Comparison of ENCODE assay signal across 9 mouse cellular contexts in genomic region chr3:154328721-154329322, GRCm38 (mm10). TPM values are rescaled to one million over a fixed set of nuclear protein-coding genes. Genes with fewer than 3 reads are reported as not detected.
DNase-seq lines count a peak whose midpoint lies in the region; ATAC-seq lines count a peak whose summit lies in the region.
"Had no signal": no experiment of that assay in that cellular context is flagged by ENCODE, and none has a peak within 500 bp of the region (broad histone marks: within the 10 kb centered on the region; RNA-seq: fewer than 3 reads in every experiment).

No protein-coding gene starts in this region.

- ATAC-seq in kidney, embryonic 15.5 days (replicated peaks; ENCODE audit: low FRiP score): no peak
- ATAC-seq in embryonic facial prominence, embryonic 11.5 days (replicated peaks; ENCODE audit: insufficient number of reproducible peaks, low FRiP score, low TSS enrichment, low read depth): no peak
- ATAC-seq in intestine, embryonic 15.5 days: no peak
- ATAC-seq in neural tube, embryonic 13.5 days (ENCODE audit: low read depth): no peak
- ATAC-seq in erythroid progenitor cell, adult 5-6 weeks (replicated peaks; ENCODE audit: low FRiP score, poor library complexity, severe bottlenecking): no peak

- H3K36me3 ChIP-seq in kidney, embryonic 15.5 days: no peaks in the 10 kb centered on the region
- no peaks in the 10 kb centered on the region for H3K36me3 ChIP-seq in embryonic facial prominence, embryonic 11.5 days (replicated peaks; ENCODE audit: control insufficient read depth, insufficient read depth, low read depth, low read length)
- H3K36me3 ChIP-seq in intestine, embryonic 15.5 days: no peaks in the 10 kb centered on the region
- H3K36me3 ChIP-seq in neural tube, embryonic 13.5 days: no peaks in the 10 kb centered on the region

- no peak overlapping the region for H3K27ac ChIP-seq in kidney, embryonic 15.5 days
- peak overlapping the region; percentile 91 for H3K27ac ChIP-seq in embryonic facial prominence, embryonic 11.5 days (replicated peaks; ENCODE audit: low read depth, low read length)
- H3K27ac ChIP-seq in intestine, embryonic 15.5 days: no peak overlapping the region
- H3K27ac ChIP-seq in neural tube, embryonic 13.5 days (replicated peaks): no peak overlapping the region

- H3K9me3 ChIP-seq in kidney, embryonic 15.5 days (replicated peaks): no peaks in the 10 kb centered on the region
- no peaks in the 10 kb centered on the region for H3K9me3 ChIP-seq in embryonic facial prominence, embryonic 11.5 days (replicated peaks; ENCODE audit: control insufficient read depth, low read length)
- H3K9me3 ChIP-seq in intestine, embryonic 15.5 days: no peaks in the 10 kb centered on the region
- H3K9me3 ChIP-seq in neural tube, embryonic 13.5 days: no peaks in the 10 kb centered on the region

- WGBS in kidney, embryonic 15.5 days: 1% methylated on average over 22 of the region's 22 CpGs
- WGBS in embryonic facial prominence, embryonic 11.5 days: under 1% methylated on average over 22 of the region's 22 CpGs
- WGBS in intestine, embryonic 15.5 days: under 1% methylated on average over 22 of the region's 22 CpGs
- under 1% methylated on average over 22 of the region's 22 CpGs for WGBS in neural tube, embryonic 13.5 days

- DNase-seq in kidney, postnatal 25 days: no peak
- DNase-seq in embryonic facial prominence, embryonic 11.5 days (ENCODE audit: low spot score): peak; percentile 52
- DNase-seq in cerebellum, adult 18-20 months: no peak
- DNase-seq in thymus, postnatal 10 days (ENCODE audit: low spot score in 2 of 2): no peak

- peak overlapping the region; percentile 73 for H3K4me2 ChIP-seq in kidney, embryonic 15.5 days
- H3K4me2 ChIP-seq in embryonic facial prominence, embryonic 11.5 days (ENCODE audit: low read depth, low read length): peak overlapping the region; percentile 81
- peak overlapping the region; percentile 74 for H3K4me2 ChIP-seq in intestine, embryonic 15.5 days (replicated peaks)
- H3K4me2 ChIP-seq in neural tube, embryonic 13.5 days: peak overlapping the region; percentile 67

- peak overlapping the region; percentile 44 for H3K4me3 ChIP-seq in kidney, embryonic 15.5 days (replicated peaks)
- peak overlapping the region; percentile 67 for H3K4me3 ChIP-seq in embryonic facial prominence, embryonic 11.5 days (ENCODE audit: low read depth, low read length)
- peak overlapping the region; percentile 40 for H3K4me3 ChIP-seq in intestine, embryonic 15.5 days (replicated peaks)
- peak overlapping the region; percentile 39 for H3K4me3 ChIP-seq in neural tube, embryonic 13.5 days

- H3K27me3 ChIP-seq in kidney, embryonic 15.5 days: peaks cover 98% of the 10 kb centered on the region
- peaks cover 19% of the 10 kb centered on the region for H3K27me3 ChIP-seq in embryonic facial prominence, embryonic 11.5 days (ENCODE audit: control insufficient read depth, insufficient read depth, low read length)
- H3K27me3 ChIP-seq in intestine, embryonic 15.5 days (replicated peaks): peaks cover 69% of the 10 kb centered on the region
- H3K27me3 ChIP-seq in neural tube, embryonic 13.5 days: peaks cover 98% of the 10 kb centered on the region

- peaks cover 38% of the 10 kb centered on the region for H3K4me1 ChIP-seq in kidney, embryonic 15.5 days
- H3K4me1 ChIP-seq in embryonic facial prominence, embryonic 11.5 days (ENCODE audit: control insufficient read depth, insufficient read depth, low read length): peaks cover 8% of the 10 kb centered on the region
- peaks cover 18% of the 10 kb centered on the region for H3K4me1 ChIP-seq in intestine, embryonic 15.5 days (replicated peaks)
- H3K4me1 ChIP-seq in neural tube, embryonic 13.5 days (replicated peaks): peaks cover 33% of the 10 kb centered on the region

- H3K9ac ChIP-seq in kidney, embryonic 15.5 days: no peak overlapping the region
- H3K9ac ChIP-seq in embryonic facial prominence, embryonic 11.5 days (replicated peaks; ENCODE audit: low read length): peak overlapping the region; percentile 84
- peak overlapping the region; percentile 17; the same call in 1 of the 2 replicates for H3K9ac ChIP-seq in intestine, embryonic 15.5 days
- H3K9ac ChIP-seq in neural tube, embryonic 13.5 days: peak overlapping the region; percentile 57

RNA-seq across cellular contexts. Expression of gene Lhx8, which starts 1.6 kb away (rescaled TPM):
- not detected in 2 replicates for polyA plus RNA-seq in kidney, embryonic 15.5 days (2015; fragmentation: Nextera tagmentation; extraction: Ambion mirVana)
- polyA plus RNA-seq in embryonic facial prominence, embryonic 11.5 days (2014; fragmentation: Nextera tagmentation; extraction: Ambion mirVana): 55.2 and 73.1 TPM in 2 replicates
- 0.13 and 0.19 TPM in 2 replicates for polyA plus RNA-seq in intestine, embryonic 15.5 days (2015; fragmentation: Nextera tagmentation; extraction: Ambion mirVana)
- polyA plus RNA-seq in neural tube, embryonic 13.5 days (2015; fragmentation: Nextera tagmentation; extraction: Ambion mirVana): 0.68 TPM in 1 of 2 replicates, not detected in the other
- not detected in 2 replicates for total RNA-seq in erythroid progenitor cell, adult 5-6 weeks (2015; ENCODE audit: low replicate concordance)
- not detected in 2 replicates for total RNA-seq in erythroid progenitor cell, adult 5-6 weeks (2017; ENCODE audit: low replicate concordance)
- total RNA-seq: common myeloid progenitor, adult 5-6 weeks had no signal

Comparison
In these comparisons a context has a peak if more than half of its experiments do, and no peak if none do; other contexts are left out.
1. RNA of gene Lhx8, which starts 1.6 kb away (polyA plus RNA-seq): 55.2 to 73.1 TPM in embryonic facial prominence, embryonic 11.5 days; 0.13 to 0.19 TPM in intestine, embryonic 15.5 days, 0.68 TPM in neural tube, embryonic 13.5 days and not detected in kidney, embryonic 15.5 days; every median in the first group is over 10 times any median in the second.
2. Peak in every context shown above with its lines, with median percentiles within 50 percentile points of each other: H3K4me2 ChIP-seq and H3K4me3 ChIP-seq.